Mouse (Mus musculus): Measurements from ENCODE around the gene Ppme1. TPM values are rescaled to one million over a fixed set of nuclear protein-coding genes. Genes with fewer than 3 reads are reported as not detected.

Ppme1 gene
- polyA plus RNA-seq, 1 experiment from 2014 or later: 32.6 TPM

DNA sequence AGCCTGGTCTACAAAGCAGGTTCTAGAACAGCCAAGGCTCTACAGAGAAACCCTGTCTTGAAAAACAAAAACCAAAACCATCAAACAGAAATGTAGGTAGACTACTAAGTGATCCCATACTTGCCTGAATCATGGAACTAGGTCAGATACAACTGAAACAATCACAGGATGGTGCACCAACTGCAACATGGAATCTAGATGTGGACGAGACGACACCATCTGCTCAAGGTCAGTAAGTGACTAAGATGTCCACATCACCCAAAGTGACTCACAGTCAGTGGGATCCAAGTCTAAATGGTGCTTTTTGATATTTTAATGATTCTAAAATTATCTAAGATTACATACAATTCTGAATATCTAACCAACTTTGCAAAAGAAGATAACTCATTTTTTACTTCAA is 36.2 kb downstream of the Ppme1 start:
- H3K9me3 ChIP-seq (ENCODE audit: low read length): no peaks in the 10 kb centered on the region
- H3K4me2 ChIP-seq (replicated peaks; ENCODE audit: low read depth, low read length): no peak overlapping the region
- DNase-seq (ENCODE audit: low spot score): no peak
- H3K27me3 ChIP-seq (replicated peaks; ENCODE audit: insufficient read depth, low read length): no peaks in the 10 kb centered on the region
- no peak overlapping the region for H3K9ac ChIP-seq (replicated peaks; ENCODE audit: low read depth)
- no peaks in the 10 kb centered on the region for H3K4me1 ChIP-seq (ENCODE audit: insufficient read depth, low read depth, low read length)
- no peak for ATAC-seq
- no peak overlapping the region for H3K27ac ChIP-seq (ENCODE audit: low read length)
- peaks cover 41% of the 10 kb centered on the region; the same call in 1 of the 2 replicates for H3K36me3 ChIP-seq (ENCODE audit: insufficient read depth, low read length)
- no peak overlapping the region for H3K4me3 ChIP-seq (ENCODE audit: low read depth, low read length)
- 82% methylated on average over 2 of the region's 2 CpGs for WGBS
- no peak for TF ChIP-seq CTCF (IDR thresholded peaks at IDR 0.05)
- no peak for TF ChIP-seq EP300 (IDR thresholded peaks at IDR 0.05)

- Histone ChIP-seq H3K27ac (ENCODE audit: low read length) (no peak overlapping the region), H3K4me1 (ENCODE audit: insufficient read depth, low read depth, low read length) (no peaks in the 10 kb centered on the region), H3K9me3 (ENCODE audit: low read length) (no peaks in the 10 kb centered on the region), H3K9ac (replicated peaks; ENCODE audit: low read depth) (no peak overlapping the region), H3K4me3 (ENCODE audit: low read depth, low read length) (no peak overlapping the region), H3K36me3 (ENCODE audit: insufficient read depth, low read length) (peaks cover 19% of the 10 kb centered on the region; the same call in 1 of the 2 replicates), H3K4me2 (replicated peaks; ENCODE audit: low read depth, low read length) (no peak overlapping the region), H3K27me3 (replicated peaks; ENCODE audit: insufficient read depth, low read length) (no peaks in the 10 kb centered on the region)
- ATAC-seq (no peak), DNase-seq (ENCODE audit: low spot score) (no peak)
- TF ChIP-seq CTCF (IDR thresholded peaks at IDR 0.05) (no peak), EP300 (IDR thresholded peaks at IDR 0.05) (no peak)
- WGBS: 95% methylated on average over 3 of the region's 3 CpGs
Measured at GRCm38 (mm10) chr7:100331269-100331668, 40.8 kb downstream of the Ppme1 start.

DNA sequence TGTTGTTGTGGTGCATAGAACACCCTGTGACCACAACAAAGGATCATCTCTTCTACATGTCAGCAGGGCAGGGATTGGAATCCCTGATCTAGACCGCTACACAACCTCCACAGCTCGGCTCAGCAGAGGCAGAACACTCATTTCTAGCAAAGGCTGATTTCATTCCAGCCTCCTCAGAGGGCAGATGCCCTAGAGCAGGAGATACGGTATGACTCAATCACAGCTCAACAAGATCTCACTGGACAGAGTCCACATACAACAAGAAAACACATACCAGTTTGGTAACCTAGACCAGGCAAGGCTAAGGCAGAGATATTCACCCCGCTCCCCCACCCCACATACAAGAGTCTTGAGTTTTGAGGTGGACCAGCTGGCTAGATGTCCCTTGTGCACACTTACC is 43.5 kb downstream of the Ppme1 start:
- Histone ChIP-seq H3K36me3 (ENCODE audit: insufficient read depth, low read length) (peaks cover 12% of the 10 kb centered on the region; the same call in 1 of the 2 replicates), H3K4me2 (replicated peaks; ENCODE audit: low read depth, low read length) (no peak overlapping the region), H3K9me3 (ENCODE audit: low read length) (no peaks in the 10 kb centered on the region), H3K9ac (replicated peaks; ENCODE audit: low read depth) (no peak overlapping the region), H3K4me3 (ENCODE audit: low read depth, low read length) (no peak overlapping the region), H3K27ac (ENCODE audit: low read length) (no peak overlapping the region), H3K27me3 (replicated peaks; ENCODE audit: insufficient read depth, low read length) (no peaks in the 10 kb centered on the region), H3K4me1 (ENCODE audit: insufficient read depth, low read depth, low read length) (no peaks in the 10 kb centered on the region)
- TF ChIP-seq CTCF (IDR thresholded peaks at IDR 0.05) (no peak), EP300 (IDR thresholded peaks at IDR 0.05) (no peak)
- no peak for DNase-seq (ENCODE audit: low spot score)
- ATAC-seq: no peak
- WGBS: 97% methylated on average over 4 of the region's 4 CpGs

DNA sequence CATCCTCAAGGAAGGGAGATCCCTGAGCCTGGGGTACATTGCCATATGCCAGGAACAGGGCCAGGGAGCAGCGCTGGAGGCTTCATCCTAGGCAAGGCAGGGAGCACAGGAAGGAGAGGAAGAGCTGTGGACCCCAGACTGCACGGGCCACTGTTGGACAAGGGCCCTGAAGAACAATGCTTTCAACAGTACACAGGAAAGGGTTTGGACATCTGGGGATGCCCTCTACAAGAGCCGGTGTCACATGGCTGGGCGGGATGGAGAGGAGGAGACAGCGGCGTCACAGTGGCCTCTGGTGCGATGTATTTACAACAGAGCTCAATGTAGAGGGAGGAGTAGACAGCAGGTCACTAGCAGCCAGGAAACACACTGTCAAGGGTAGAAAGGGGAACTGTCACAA is 44.6 kb downstream of the Ppme1 start:
- WGBS: 70% methylated on average over 7 of the region's 7 CpGs
- Histone ChIP-seq H3K4me3 (ENCODE audit: low read depth, low read length) (no peak overlapping the region), H3K27me3 (replicated peaks; ENCODE audit: insufficient read depth, low read length) (no peaks in the 10 kb centered on the region), H3K9ac (replicated peaks; ENCODE audit: low read depth) (no peak overlapping the region), H3K27ac (ENCODE audit: low read length) (no peak overlapping the region), H3K9me3 (ENCODE audit: low read length) (no peaks in the 10 kb centered on the region), H3K36me3 (ENCODE audit: insufficient read depth, low read length) (peaks cover 12% of the 10 kb centered on the region; the same call in 1 of the 2 replicates), H3K4me1 (ENCODE audit: insufficient read depth, low read depth, low read length) (no peaks in the 10 kb centered on the region), H3K4me2 (replicated peaks; ENCODE audit: low read depth, low read length) (no peak overlapping the region)
- peak; percentile 45 for DNase-seq (ENCODE audit: low spot score)
- TF ChIP-seq CTCF (IDR thresholded peaks at IDR 0.05): no peak
- no peak for TF ChIP-seq EP300 (IDR thresholded peaks at IDR 0.05)
- peak; percentile 92 for ATAC-seq

GRCm38 (mm10) chr7:100325482-100325881 is 46.6 kb downstream of the Ppme1 start:
- H3K27me3 ChIP-seq (replicated peaks; ENCODE audit: insufficient read depth, low read length): no peaks in the 10 kb centered on the region
- no peaks in the 10 kb centered on the region for H3K4me1 ChIP-seq (ENCODE audit: insufficient read depth, low read depth, low read length)
- ATAC-seq: no peak
- DNase-seq (ENCODE audit: low spot score): peak; percentile 31
- H3K4me3 ChIP-seq (ENCODE audit: low read depth, low read length): no peak overlapping the region
- TF ChIP-seq EP300 (IDR thresholded peaks at IDR 0.05): no peak
- TF ChIP-seq CTCF (IDR thresholded peaks at IDR 0.05): peak; percentile 86
- H3K36me3 ChIP-seq (ENCODE audit: insufficient read depth, low read length): 0 out of 2 replicates have a peak, but pooled peaks cover 6% of the 10 kb centered on the region
- H3K9ac ChIP-seq (replicated peaks; ENCODE audit: low read depth): no peak overlapping the region
- H3K9me3 ChIP-seq (ENCODE audit: low read length): no peaks in the 10 kb centered on the region
- no peak overlapping the region for H3K4me2 ChIP-seq (replicated peaks; ENCODE audit: low read depth, low read length)
- H3K27ac ChIP-seq (ENCODE audit: low read length): no peak overlapping the region
- WGBS: 63% methylated on average over 6 of the region's 6 CpGs

GRCm38 (mm10) chr7:100323721-100324120 is 48.4 kb downstream of the Ppme1 start:
- 0 out of 2 replicates have a peak, but pooled peaks cover 6% of the 10 kb centered on the region for H3K36me3 ChIP-seq (ENCODE audit: insufficient read depth, low read length)
- H3K9ac ChIP-seq (replicated peaks; ENCODE audit: low read depth): no peak overlapping the region
- peak; percentile 75 for DNase-seq (ENCODE audit: low spot score)
- TF ChIP-seq EP300 (IDR thresholded peaks at IDR 0.05): no peak
- no peak for TF ChIP-seq CTCF (IDR thresholded peaks at IDR 0.05)
- no peaks in the 10 kb centered on the region for H3K4me1 ChIP-seq (ENCODE audit: insufficient read depth, low read depth, low read length)
- no peak overlapping the region for H3K4me3 ChIP-seq (ENCODE audit: low read depth, low read length)
- 43% methylated on average over 3 of the region's 3 CpGs for WGBS
- H3K9me3 ChIP-seq (ENCODE audit: low read length): no peaks in the 10 kb centered on the region
- ATAC-seq: peak; percentile 55
- H3K4me2 ChIP-seq (replicated peaks; ENCODE audit: low read depth, low read length): no peak overlapping the region
- H3K27me3 ChIP-seq (replicated peaks; ENCODE audit: insufficient read depth, low read length): no peaks in the 10 kb centered on the region
- no peak overlapping the region for H3K27ac ChIP-seq (ENCODE audit: low read length)

- no peak for DNase-seq (ENCODE audit: low spot score)
- Histone ChIP-seq H3K4me3 (ENCODE audit: low read depth, low read length) (no peak overlapping the region), H3K27me3 (replicated peaks; ENCODE audit: insufficient read depth, low read length) (no peaks in the 10 kb centered on the region), H3K9ac (replicated peaks; ENCODE audit: low read depth) (no peak overlapping the region), H3K4me2 (replicated peaks; ENCODE audit: low read depth, low read length) (no peak overlapping the region), H3K36me3 (ENCODE audit: insufficient read depth, low read length) (no peaks in the 10 kb centered on the region), H3K9me3 (ENCODE audit: low read length) (no peaks in the 10 kb centered on the region), H3K27ac (ENCODE audit: low read length) (no peak overlapping the region), H3K4me1 (ENCODE audit: insufficient read depth, low read depth, low read length) (no peaks in the 10 kb centered on the region)
- 89% methylated on average over 5 of the region's 5 CpGs for WGBS
- TF ChIP-seq CTCF (IDR thresholded peaks at IDR 0.05) (no peak), EP300 (IDR thresholded peaks at IDR 0.05) (no peak)
- ATAC-seq: no peak
Measured at GRCm38 (mm10) chr7:100317534-100317933, 54.6 kb downstream of the Ppme1 start.
